Mouse (Mus musculus) intestine, postnatal 0 days (tissue): ENCODE measurements at regions not wholly inside any gene's neighbourhood (a gene's known extent, or its start where the extent isn't known, plus 50 kb on each side); places are given as distances from the start of the nearest gene placed in this dataset.

Experiments used
- ATAC-seq: fragments of 200-750 bp; cut with Nextera tagmentation; 2 replicates; pipeline ENCODE4 v1.8.0; 2017; ENCODE audit warnings: mild to moderate bottlenecking, moderate TSS enrichment, moderate library complexity
- H3K27ac ChIP-seq: fragments of 300-500 bp; sonication (generic); 2 replicates; pipeline ENCODE4 v1.5.1; 2014; ENCODE audit warnings: mild to moderate bottlenecking, low read depth, low read length, moderate library complexity
- H3K27me3 ChIP-seq: fragments of 300-500 bp; sonication (generic); replicated peaks from 2 replicates; pipeline ENCODE4 v1.6.1; 2014; ENCODE audit warnings: low read length, mixed read lengths; ENCODE audit not compliant: control insufficient read depth, insufficient read depth
- H3K36me3 ChIP-seq: fragments of 300-500 bp; sonication (generic); 2 replicates; pipeline ENCODE4 v1.6.1; 2014; ENCODE audit warnings: mild to moderate bottlenecking, moderate library complexity; ENCODE audit not compliant: control insufficient read depth, insufficient read depth
- H3K4me1 ChIP-seq: fragments of 300-500 bp; sonication (generic); replicated peaks from 2 replicates; pipeline ENCODE4 v1.6.1; 2014; ENCODE audit warnings: antibody characterized with exemption, low read length, mixed read lengths; ENCODE audit not compliant: control insufficient read depth, insufficient read depth
- H3K4me2 ChIP-seq: fragments of 300-500 bp; sonication (generic); replicated peaks from 2 replicates; pipeline ENCODE4 v1.6.1; 2014; ENCODE audit warnings: low read depth, mild to moderate bottlenecking, moderate library complexity
- H3K4me3 ChIP-seq: fragments of 300-500 bp; sonication (generic); 2 replicates; pipeline ENCODE4 v1.5.1; 2014; ENCODE audit warnings: low read depth, low read length
- H3K9ac ChIP-seq: fragments of 300-500 bp; sonication (generic); 2 replicates; pipeline ENCODE4 v1.6.1; 2014; ENCODE audit warnings: mild to moderate bottlenecking, low read depth, low read length
- H3K9me3 ChIP-seq: fragments of 300-500 bp; sonication (generic); 2 replicates; pipeline ENCODE4 v1.6.1; 2016; ENCODE audit warnings: mixed run types; ENCODE audit not compliant: control insufficient read depth
- CTCF ChIP-seq: sonication (generic); IDR thresholded peaks from 2 replicates; pipeline ENCODE4 v1.5.1; 2016; ENCODE audit warnings: low read depth, mild to moderate bottlenecking, control low read depth, antibody characterized with exemption, moderate library complexity
- WGBS: fragments of 180-500 bp; shearing (Covaris S2); extraction: QIAGEN DNeasy Blood & Tissue Kit; methylation state at CpG from one replicate; pipeline ENCODE4 v1.1.7; 2014; 5-methylcytosine and 5-hydroxymethylcytosine counted together

DNA sequence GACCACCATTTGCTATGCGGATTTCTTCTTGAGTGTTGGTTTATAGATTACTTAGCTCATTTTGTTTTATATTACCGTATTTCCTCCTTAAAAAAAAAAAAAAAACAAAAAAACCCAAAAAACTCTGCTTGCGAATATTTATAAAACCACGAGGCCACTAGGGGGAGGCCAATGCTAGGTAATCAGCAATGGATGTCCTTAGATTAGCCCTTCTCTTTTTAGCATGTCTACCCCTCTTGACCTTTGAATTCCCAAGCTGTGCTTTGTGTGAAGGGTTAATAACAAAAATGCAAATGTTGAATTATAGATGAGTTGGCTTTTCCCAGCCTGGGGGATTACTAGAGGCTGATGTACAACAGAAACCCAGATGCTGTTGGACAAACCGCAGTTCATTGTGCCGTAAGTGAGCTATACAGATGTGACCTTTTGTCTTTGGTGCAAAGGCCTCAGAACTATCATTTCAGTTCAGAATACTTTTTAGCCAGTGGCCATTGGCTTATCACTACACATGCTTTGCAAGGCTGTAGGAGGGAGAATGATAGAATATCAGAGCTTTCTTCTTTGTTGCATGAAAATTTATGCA is 88.5 kb upstream of the Pfkp start:
- 58% methylated on average over 6 of the region's 6 CpGs for WGBS
- Histone ChIP-seq H3K9ac (no peak overlapping the region), H3K27me3 (no peaks in the 10 kb centered on the region), H3K27ac (no peak overlapping the region), H3K36me3 (no peaks in the 10 kb centered on the region), H3K4me2 (no peak overlapping the region), H3K4me1 (no peaks in the 10 kb centered on the region), H3K4me3 (no peak overlapping the region), H3K9me3 (no peaks in the 10 kb centered on the region)
- no peak for ATAC-seq
- peak; percentile 45 for TF ChIP-seq CTCF
